Mouse (Mus musculus) kidney, adult 18-20 months (tissue): ENCODE measurements at regions not wholly inside any gene's neighbourhood (a gene's known extent, or its start where the extent isn't known, plus 50 kb on each side); places are given as distances from the start of the nearest gene placed in this dataset.
"Not testable (repeated sequence)": the region's sequence is repeated elsewhere in the genome, so short reads cannot be mapped to it uniquely, and the experiment has no call there.

Source experiments
- DNase-seq: peaks from one replicate; pipeline ENCODE4 v3.0.0; 2021

GRCm38 (mm10) chr16:47081896-47082295, 583.6 kb upstream of the Nectin3 start:
- no peak for DNase-seq

GRCm38 (mm10) chr16:47080330-47080729, 582.0 kb upstream of the Nectin3 start:
- no peak for DNase-seq

- no peak for DNase-seq
Observed at GRCm38 (mm10) chr16:47059293-47059963, 561.1 kb upstream of the Nectin3 start.

- DNase-seq, result no peak
Observed at GRCm38 (mm10) chr16:47058811-47059210, 560.5 kb upstream of the Nectin3 start.

- DNase-seq, result no peak
Observed at GRCm38 (mm10) chr16:47025971-47026370, 527.6 kb upstream of the Nectin3 start.

GRCm38 (mm10) chr16:47017486-47017885, 519.2 kb upstream of the Nectin3 start:
- DNase-seq, result no peak

- no peak for DNase-seq
Observed at GRCm38 (mm10) chr16:46982910-46983600, 484.7 kb upstream of the Nectin3 start.

- DNase-seq, result no peak
Observed at GRCm38 (mm10) chr16:46982272-46982909, 484.1 kb upstream of the Nectin3 start.

- DNase-seq, result no peak
Observed at GRCm38 (mm10) chr16:46965741-46966140, 467.4 kb upstream of the Nectin3 start.

GRCm38 (mm10) chr16:46956990-46957389, 458.7 kb upstream of the Nectin3 start:
- DNase-seq, result no peak

GRCm38 (mm10) chr16:46926060-46926459, 427.7 kb upstream of the Nectin3 start:
- DNase-seq, result peak; percentile 57

- DNase-seq, result no peak
Observed at GRCm38 (mm10) chr16:46894576-46895203, 396.4 kb upstream of the Nectin3 start.

- DNase-seq, result no peak
Observed at GRCm38 (mm10) chr16:46878739-46879138, 380.4 kb upstream of the Nectin3 start.

GRCm38 (mm10) chr16:46863959-46864358, 365.6 kb upstream of the Nectin3 start:
- no peak for DNase-seq

GRCm38 (mm10) chr16:46849534-46849933, 351.2 kb upstream of the Nectin3 start:
- DNase-seq, result peak; percentile 50

GRCm38 (mm10) chr16:46848755-46849154, 350.4 kb upstream of the Nectin3 start:
- no peak for DNase-seq

GRCm38 (mm10) chr16:46847707-46848356, 349.5 kb upstream of the Nectin3 start:
- DNase-seq, result no peak

GRCm38 (mm10) chr16:46841179-46841578, 342.9 kb upstream of the Nectin3 start:
- no peak for DNase-seq

- no peak for DNase-seq
Observed at GRCm38 (mm10) chr16:46840764-46841163, 342.4 kb upstream of the Nectin3 start.

- no peak for DNase-seq
Observed at GRCm38 (mm10) chr16:46825147-46825546, 326.8 kb upstream of the Nectin3 start.

- DNase-seq, result no peak
Observed at GRCm38 (mm10) chr16:46822753-46823152, 324.4 kb upstream of the Nectin3 start.

- DNase-seq, result no peak
Observed at GRCm38 (mm10) chr16:46818215-46818614, 319.9 kb upstream of the Nectin3 start.

- DNase-seq, result not testable (repeated sequence)
Observed at GRCm38 (mm10) chr16:46811835-46812234, 313.5 kb upstream of the Nectin3 start.
